Mouse (Mus musculus): ENCODE measurements around the gene Zic1.

The Zic1 gene

DNA sequence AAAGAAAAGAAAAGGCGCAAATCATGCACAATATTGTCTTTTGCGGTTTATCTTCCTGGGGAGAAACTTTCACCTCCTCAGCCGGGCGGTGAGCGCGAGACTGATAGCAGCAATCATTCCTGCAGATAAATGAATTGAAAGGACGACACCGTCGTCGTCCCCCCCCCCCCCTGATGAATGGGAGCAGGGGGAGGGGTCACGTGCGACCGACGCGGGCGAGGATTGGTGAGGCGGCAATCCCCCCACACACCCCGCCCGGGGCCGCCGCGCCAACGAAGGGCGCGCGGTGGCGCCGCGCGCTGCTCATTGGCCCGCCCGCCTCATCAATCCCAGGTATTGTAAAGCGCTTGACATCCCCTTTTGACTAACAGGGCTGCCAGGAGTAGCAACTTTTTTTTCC, at the start of gene Zic1:
Gene Zic1, minus strand, starts transcription at position 147 of the 400 bp plus-strand sequence.
- no peak for DNase-seq

DNA sequence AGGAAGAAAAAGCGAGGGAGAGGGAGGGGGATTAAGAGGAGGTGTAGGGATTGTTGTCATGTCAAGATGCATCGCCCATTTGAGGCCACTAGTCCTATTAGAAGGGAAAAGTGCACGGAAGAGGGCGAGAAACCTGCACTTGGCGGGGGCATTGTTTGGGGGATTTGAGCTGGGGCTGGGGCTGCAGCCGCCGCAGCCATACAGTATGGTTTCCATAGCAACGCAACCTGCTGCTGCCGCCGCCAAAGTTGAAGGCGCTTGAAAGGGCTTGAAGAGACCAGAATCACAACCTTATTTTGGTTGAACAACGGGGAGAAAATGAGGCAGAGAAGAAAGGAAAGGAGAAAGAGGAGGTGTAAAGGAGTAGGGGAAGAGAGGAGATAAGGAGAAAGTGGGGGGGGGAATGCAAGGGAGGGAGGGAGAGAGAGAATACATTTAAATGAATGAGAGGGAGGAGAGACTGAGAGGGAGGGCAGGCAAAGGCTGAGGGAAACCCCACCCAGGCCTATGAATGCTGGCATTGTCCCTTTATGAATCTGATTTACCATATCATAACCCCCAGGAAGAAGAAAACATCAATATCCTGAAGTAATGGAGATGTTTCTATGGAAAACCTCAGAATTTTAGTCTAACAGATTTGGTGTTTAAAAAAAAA, 48.5 kb upstream of the Zic1 start:
- no peak for DNase-seq

DNA sequence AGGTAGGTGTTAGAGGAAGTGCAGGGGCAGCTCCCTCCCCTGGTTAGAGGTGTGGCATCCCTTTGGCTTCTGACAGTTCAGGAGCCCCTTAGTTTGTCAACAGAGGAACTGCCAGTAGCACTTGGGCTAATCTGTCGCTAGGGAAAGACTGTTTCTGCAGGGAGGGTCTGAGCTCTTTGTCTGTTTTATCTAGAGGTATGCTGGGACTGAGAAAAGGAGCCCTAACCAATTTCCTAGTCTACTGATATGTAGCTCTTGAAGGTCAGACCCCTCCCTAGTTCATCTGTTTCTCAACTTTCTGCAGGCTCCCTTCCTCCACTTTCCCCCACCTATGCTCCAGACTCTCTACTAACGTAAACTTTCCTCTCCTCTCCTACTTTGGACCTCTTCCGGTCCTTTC, 44.2 kb upstream of the Zic1 start:
- no peak for DNase-seq

- no peak for DNase-seq
Measured at GRCm38 (mm10) chr9:91406258-91406763, 40.7 kb upstream of the Zic1 start.

DNA sequence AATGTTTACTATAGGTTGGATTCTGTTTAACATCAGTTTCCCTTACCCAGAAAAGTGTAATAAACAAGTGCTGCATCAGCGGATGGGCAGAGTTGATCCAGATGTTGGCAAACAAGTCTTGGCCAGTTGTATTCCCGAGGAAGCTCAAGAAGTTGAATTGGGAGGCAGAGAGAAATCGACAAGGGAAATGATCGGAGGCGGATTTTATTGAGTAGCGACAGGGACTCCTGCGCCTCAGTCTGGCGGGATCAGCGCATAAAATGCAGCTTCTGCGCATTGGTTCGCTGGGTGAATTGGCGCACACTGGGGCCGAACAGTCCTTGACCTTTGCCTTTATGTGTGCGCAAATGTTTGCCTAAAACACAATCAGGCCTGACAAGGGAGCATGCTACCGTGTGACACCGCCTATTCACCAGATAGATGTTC, 40.2 kb upstream of the Zic1 start:
- DNase-seq, result no peak

DNA sequence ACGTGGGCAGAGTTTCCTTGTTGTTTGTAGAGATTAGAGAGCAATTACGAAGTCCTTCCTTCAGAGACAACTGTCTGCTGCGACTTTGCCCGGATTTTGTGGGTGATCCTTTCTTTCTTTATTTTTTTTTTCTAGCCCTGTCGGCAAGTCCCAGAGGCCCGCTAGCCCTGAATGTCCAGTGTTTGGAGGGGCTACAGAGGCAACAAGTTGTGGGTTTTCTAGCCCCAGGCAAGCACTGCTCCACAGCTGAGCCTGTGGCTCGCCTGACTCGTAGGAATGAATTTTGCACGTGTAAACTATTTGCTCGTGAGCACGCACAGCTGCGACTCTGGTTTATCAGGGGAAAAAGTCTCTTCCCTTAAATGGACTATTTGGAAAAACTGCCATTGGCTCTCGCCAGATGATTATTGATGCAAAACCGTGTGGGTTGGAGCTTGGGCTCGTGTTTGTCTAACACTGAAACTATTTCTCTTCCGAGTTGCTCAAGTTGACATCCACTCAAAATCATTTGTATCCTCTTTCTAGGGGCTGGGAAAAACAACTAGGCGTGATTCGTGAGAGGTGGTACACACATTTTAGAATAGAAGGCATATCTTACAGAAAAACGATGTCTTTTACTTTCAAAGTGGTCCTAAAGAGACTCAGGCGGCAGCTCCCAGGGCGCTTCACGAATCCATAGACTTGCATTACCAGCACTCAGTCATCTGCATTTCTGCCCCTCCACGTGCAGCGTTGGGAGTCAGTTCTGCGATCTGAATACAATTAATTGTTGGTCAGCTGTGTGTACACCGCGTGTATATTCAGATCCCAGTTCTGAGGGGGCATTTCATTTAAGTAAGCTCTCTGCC, 39.5 kb upstream of the Zic1 start:
- DNase-seq, result no peak

DNA sequence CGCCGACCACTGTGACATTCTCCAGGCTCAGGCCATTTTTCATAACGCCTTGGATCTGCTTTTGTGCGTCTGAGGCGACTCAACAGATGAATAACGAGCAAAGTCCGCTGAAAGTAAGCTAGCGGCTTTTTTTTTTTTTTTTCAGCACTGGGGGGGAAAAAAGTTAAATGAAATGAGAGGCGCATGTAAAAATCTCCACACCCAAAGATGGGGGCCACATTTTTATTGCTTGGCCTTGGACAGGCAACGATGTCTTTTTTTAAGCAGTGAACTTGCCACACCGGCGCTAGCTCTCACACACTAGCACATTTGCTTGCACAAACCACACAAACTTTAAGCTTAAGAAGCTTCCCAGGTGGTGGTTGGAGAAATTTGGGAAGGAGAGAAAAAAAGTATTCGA, 38.6 kb upstream of the Zic1 start:
- no peak for DNase-seq

- no peak for DNase-seq
Measured at GRCm38 (mm10) chr9:91401471-91401870, 35.9 kb upstream of the Zic1 start.

GRCm38 (mm10) chr9:91400482-91401093, 35.0 kb upstream of the Zic1 start:
- no peak for DNase-seq

DNA sequence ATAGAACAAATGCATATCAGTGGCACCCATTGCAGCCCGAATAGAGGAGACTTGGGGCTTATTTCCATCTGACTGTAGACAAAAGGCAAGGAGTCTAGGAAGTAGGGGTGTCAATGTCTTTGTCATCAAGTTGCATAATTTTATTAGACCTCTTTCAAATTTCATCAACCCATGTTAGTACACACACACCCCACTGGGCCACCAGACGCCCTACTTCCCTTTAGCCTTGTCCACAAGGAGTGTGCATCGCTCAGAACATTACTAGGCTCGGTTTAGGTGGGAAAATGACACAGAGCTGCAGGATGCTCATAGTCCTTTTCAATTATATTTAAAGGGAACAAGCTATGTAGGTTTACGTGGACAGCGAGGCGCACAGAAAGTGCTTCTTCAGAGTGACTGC, 34.4 kb upstream of the Zic1 start:
- no peak for DNase-seq

- no peak for DNase-seq
Measured at GRCm38 (mm10) chr9:91395066-91395772, 29.6 kb upstream of the Zic1 start.

- no peak for DNase-seq
Measured at GRCm38 (mm10) chr9:91394211-91394646, 28.6 kb upstream of the Zic1 start.

GRCm38 (mm10) chr9:91393376-91394068, 27.9 kb upstream of the Zic1 start:
- no peak for DNase-seq

DNA sequence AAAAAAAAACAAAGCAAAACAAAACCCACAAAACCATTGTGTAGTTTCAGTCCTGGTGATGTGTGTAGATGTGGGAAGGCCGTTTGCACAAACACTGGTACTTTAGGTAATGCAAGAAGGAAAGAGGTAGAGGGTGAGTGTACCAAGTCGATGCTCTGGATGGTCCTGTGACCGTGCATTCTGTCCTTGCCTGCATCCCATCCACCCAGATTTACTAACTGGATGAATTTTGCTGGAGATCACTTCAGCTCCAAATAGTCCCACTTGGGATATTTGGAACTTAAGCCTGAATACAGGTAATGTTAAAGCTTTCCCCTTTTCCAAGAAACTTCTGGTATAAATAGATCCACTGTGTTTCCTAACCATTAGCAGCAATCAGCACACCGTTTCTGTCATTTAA, 22.6 kb upstream of the Zic1 start:
- no peak for DNase-seq

- no peak for DNase-seq
Measured at GRCm38 (mm10) chr9:91387740-91388080, 22.1 kb upstream of the Zic1 start.

- DNase-seq, result no peak
Measured at GRCm38 (mm10) chr9:91386891-91387739, 21.5 kb upstream of the Zic1 start.

GRCm38 (mm10) chr9:91386502-91386890, 20.9 kb upstream of the Zic1 start:
- DNase-seq, result no peak

- no peak for DNase-seq
Measured at GRCm38 (mm10) chr9:91385561-91386430, 20.2 kb upstream of the Zic1 start.

DNA sequence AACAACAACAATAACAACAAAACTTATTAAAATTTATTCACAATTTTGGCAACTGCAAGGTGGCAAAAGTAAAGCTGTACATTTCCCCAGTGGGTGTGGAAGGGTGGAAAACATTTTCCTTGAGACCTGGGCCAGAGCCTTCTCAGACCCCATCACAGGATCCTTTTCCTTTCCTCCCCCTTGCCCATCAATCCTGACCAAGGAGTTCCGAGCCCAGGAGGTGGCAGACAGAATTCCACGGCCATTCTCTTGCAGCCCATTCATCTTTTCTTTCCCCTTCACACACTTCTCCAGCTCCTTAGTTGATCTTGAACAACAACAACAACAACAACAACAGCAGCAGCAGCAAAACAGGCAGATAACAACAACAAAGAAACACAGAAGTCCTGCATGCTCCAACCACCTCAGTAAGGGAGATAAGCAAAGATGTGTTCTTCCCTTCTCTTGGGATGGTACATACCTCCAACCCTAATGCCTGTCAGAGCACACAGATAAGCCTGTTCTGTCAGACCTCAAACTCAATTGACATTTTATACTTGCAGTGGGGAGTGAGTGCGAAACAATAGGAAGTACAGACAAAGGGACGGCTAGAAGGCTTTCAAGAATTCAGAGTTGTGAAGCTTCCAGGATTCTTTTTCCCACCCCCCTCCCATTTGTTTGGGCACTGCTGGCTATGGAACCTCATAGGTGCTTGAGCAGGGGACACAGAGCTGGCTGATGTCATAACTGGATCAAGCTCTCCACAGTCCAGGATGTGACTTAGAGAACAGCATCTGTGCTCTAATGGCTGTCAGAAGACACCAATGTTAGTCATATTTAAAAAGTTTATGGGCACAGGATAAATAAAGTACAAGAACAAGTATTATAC, 19.3 kb upstream of the Zic1 start:
- no peak for DNase-seq

GRCm38 (mm10) chr9:91384136-91384500, 18.5 kb upstream of the Zic1 start:
- no peak for DNase-seq

Measured in right cerebral cortex, postnatal 14 days (tissue).